Mouse (Mus musculus): ENCODE measurements around the gene Specc1. TPM values are rescaled to one million over a fixed set of nuclear protein-coding genes. Genes with fewer than 3 reads are reported as not detected.

The Specc1 gene
- polyA plus RNA-seq, 1 experiment from 2014 or later: 14.3 TPM

DNA sequence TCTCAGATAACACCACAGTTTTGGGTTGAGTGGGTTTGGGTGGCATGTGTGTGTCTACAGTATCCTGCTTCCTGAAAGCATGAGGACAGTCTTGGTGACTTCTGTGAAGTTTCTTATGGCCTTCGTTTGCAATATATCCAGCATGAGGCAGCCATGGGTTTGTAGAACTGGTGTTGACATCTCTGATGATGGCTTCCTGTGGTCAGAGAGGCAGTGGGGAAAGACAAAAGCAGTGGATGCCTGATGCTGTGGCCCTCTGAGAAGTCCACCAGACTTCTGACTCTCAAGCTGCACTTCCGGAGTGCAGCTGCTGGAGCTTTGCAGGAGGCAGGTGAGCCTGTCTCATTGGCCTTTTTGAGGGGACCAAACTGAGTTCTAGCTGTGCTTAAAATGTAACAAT, 60.4 kb downstream of the Specc1 start:
- no peak for ATAC-seq
- no peaks in the 10 kb centered on the region for H3K27me3 ChIP-seq (replicated peaks; ENCODE audit: control insufficient read depth, insufficient read depth, low read length)
- 74% methylated on average over 2 of the region's 2 CpGs for WGBS

DNA sequence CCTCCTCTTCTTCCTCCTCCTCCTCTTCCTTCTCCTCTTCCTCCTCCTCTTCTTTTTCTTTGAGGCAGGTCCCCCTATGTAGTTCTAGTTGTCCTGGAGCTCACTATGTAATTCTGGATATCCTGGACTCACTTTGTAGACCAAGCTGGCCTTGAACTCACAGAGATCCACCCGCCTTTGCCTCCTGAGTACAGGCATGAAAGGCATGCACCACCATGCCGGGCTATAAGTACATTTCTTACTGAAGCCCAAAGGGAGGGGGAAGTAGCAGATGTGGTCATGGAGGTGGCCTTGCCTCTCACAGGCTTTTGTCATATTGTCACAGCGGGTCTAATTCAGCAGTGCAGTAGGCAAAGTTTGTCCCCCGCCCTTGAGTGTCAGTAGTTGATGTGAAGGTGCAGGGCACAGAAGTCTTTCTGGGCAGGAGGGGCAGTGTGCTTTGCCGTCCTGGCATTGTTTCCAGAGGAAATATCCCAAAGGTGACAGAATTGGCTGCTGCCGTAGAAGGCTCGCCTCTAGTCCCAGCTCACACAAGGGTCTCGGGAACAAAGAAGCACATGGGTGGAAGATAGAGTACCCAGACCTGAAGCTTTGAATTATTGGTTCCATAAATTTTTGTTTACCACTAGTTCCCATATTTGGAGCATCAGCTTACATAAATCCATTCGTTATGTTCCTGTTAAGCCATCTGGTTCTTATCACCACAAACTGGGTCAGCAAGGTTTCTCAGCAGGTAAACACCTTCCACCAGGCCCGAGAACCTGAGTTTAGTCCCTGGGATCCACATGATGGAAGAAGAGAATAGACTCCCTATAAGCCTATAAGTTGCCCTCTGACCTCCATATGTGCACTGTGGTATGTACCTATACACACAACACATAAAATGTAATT, 62.0 kb downstream of the Specc1 start:
- no peak overlapping the region for H3K4me2 ChIP-seq (ENCODE audit: low read length)
- ATAC-seq: no peak
- H3K36me3 ChIP-seq (ENCODE audit: control insufficient read depth, insufficient read depth, low read length): no peaks in the 10 kb centered on the region
- 81% methylated on average over 10 of the region's 10 CpGs for WGBS
- H3K27ac ChIP-seq (ENCODE audit: low read depth, low read length): no peak overlapping the region
- H3K9ac ChIP-seq (ENCODE audit: low read depth, low read length): no peak overlapping the region
- H3K9me3 ChIP-seq (ENCODE audit: control insufficient read depth, low read length): no peaks in the 10 kb centered on the region
- no peaks in the 10 kb centered on the region; the same call in 1 of the 2 replicates for H3K27me3 ChIP-seq (replicated peaks; ENCODE audit: control insufficient read depth, insufficient read depth, low read length)
- H3K4me1 ChIP-seq (ENCODE audit: control insufficient read depth, insufficient read depth, low read depth, low read length): no peaks in the 10 kb centered on the region; the same call in 1 of the 2 replicates
- H3K4me3 ChIP-seq (ENCODE audit: low read length): no peak overlapping the region

More for the DNA sequence above, 60.4 kb downstream of the Specc1 start:
- H3K9me3 ChIP-seq (ENCODE audit: control insufficient read depth, low read length): no peaks in the 10 kb centered on the region
- no peak overlapping the region for H3K27ac ChIP-seq (ENCODE audit: low read depth, low read length)
- no peak overlapping the region for H3K9ac ChIP-seq (ENCODE audit: low read depth, low read length)
- H3K4me1 ChIP-seq (ENCODE audit: control insufficient read depth, insufficient read depth, low read depth, low read length): no peaks in the 10 kb centered on the region; the same call in 1 of the 2 replicates
- no peak overlapping the region for H3K4me2 ChIP-seq (ENCODE audit: low read length)
- H3K36me3 ChIP-seq (ENCODE audit: control insufficient read depth, insufficient read depth, low read length): no peaks in the 10 kb centered on the region
- no peak overlapping the region for H3K4me3 ChIP-seq (ENCODE audit: low read length)

DNA sequence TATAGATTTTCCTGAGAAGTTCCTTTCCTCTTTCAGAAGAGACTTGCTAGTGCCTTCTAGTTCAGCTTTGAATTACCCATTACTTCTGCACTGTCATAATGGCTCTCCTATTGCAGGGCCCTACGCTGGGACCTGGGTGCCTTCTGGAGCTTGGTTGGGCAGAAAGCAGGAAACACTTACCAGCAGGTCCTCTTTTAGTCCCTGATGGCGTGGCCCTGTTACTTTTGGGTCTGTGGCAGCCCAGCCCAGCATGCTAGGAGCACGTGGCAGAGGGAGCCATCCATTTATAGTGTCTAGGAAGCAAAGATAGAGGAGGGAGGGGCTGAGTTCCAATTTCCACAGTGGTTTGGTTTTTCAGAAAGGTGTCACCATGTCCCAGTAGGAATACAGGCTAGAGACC, 63.3 kb downstream of the Specc1 start:
- no peak overlapping the region for H3K4me3 ChIP-seq (ENCODE audit: low read length)
- no peak overlapping the region for H3K4me2 ChIP-seq (ENCODE audit: low read length)
- no peak for ATAC-seq
- H3K27ac ChIP-seq (ENCODE audit: low read depth, low read length): no peak overlapping the region
- H3K36me3 ChIP-seq (ENCODE audit: control insufficient read depth, insufficient read depth, low read length): no peaks in the 10 kb centered on the region
- 69% methylated on average over 3 of the region's 3 CpGs for WGBS
- H3K27me3 ChIP-seq (replicated peaks; ENCODE audit: control insufficient read depth, insufficient read depth, low read length): no peaks in the 10 kb centered on the region; the same call in 1 of the 2 replicates
- no peaks in the 10 kb centered on the region for H3K9me3 ChIP-seq (ENCODE audit: control insufficient read depth, low read length)
- H3K9ac ChIP-seq (ENCODE audit: low read depth, low read length): no peak overlapping the region
- peaks cover 5% of the 10 kb centered on the region for H3K4me1 ChIP-seq (ENCODE audit: control insufficient read depth, insufficient read depth, low read depth, low read length)

- no peak overlapping the region for H3K4me3 ChIP-seq (ENCODE audit: low read length)
- no peaks in the 10 kb centered on the region for H3K36me3 ChIP-seq (ENCODE audit: control insufficient read depth, insufficient read depth, low read length)
- no peaks in the 10 kb centered on the region for H3K9me3 ChIP-seq (ENCODE audit: control insufficient read depth, low read length)
- ATAC-seq: no peak
- 96% methylated on average over 1 of the region's 1 CpGs for WGBS
- no peak overlapping the region for H3K9ac ChIP-seq (ENCODE audit: low read depth, low read length)
- H3K4me1 ChIP-seq (ENCODE audit: control insufficient read depth, insufficient read depth, low read depth, low read length): peaks cover 5% of the 10 kb centered on the region
- H3K4me2 ChIP-seq (ENCODE audit: low read length): no peak overlapping the region
- no peak overlapping the region for H3K27ac ChIP-seq (ENCODE audit: low read depth, low read length)
- no peaks in the 10 kb centered on the region; the same call in 1 of the 2 replicates for H3K27me3 ChIP-seq (replicated peaks; ENCODE audit: control insufficient read depth, insufficient read depth, low read length)
Observed at GRCm38 (mm10) chr11:62020898-62021297, 64.3 kb downstream of the Specc1 start.

GRCm38 (mm10) chr11:62022105-62022504, 65.5 kb downstream of the Specc1 start:
- no peak overlapping the region for H3K4me3 ChIP-seq (ENCODE audit: low read length)
- H3K27me3 ChIP-seq (replicated peaks; ENCODE audit: control insufficient read depth, insufficient read depth, low read length): no peaks in the 10 kb centered on the region; the same call in 1 of the 2 replicates
- H3K4me2 ChIP-seq (ENCODE audit: low read length): no peak overlapping the region
- ATAC-seq: no peak
- WGBS: 92% methylated on average over 3 of the region's 3 CpGs
- H3K27ac ChIP-seq (ENCODE audit: low read depth, low read length): no peak overlapping the region
- H3K36me3 ChIP-seq (ENCODE audit: control insufficient read depth, insufficient read depth, low read length): no peaks in the 10 kb centered on the region
- no peaks in the 10 kb centered on the region for H3K9me3 ChIP-seq (ENCODE audit: control insufficient read depth, low read length)
- peaks cover 10% of the 10 kb centered on the region for H3K4me1 ChIP-seq (ENCODE audit: control insufficient read depth, insufficient read depth, low read depth, low read length)
- no peak overlapping the region for H3K9ac ChIP-seq (ENCODE audit: low read depth, low read length)

DNA sequence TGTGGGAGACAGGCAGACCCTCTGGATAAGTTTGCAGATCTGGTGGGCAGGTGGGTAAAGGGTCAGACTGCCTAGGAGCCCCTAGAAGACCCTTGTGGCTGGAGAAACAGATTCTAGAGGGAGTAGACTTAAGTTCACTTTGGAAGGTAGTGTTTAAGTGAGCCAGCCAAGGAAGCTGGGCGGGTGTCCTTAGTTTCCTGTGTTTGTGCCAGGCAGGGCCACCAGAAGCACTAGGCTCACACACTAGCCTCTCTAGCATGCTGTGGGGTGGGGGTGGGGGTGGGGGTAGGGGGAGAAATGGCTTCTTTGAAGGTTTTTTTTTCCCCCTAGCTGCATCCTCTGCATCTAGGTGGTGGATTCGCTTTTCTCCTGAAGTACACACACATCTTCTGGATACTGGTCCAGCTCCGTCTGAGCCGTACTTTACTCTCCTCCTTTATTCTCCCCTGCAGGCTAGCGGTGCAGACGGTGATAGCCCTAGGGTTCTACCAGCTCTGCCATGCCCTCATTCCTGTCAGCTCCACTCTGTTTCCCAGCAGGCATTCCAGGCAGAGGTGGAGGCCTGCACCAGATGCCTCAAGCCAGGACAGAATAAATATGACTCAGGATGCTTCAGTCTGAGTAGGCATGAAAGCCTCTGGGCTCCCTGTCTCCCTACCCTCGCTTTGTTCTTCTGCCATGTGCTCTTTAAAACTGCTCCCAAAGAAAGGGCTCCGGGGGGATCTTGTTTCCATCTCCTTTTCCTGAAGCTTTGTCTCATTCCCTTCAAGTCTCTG, 66.3 kb downstream of the Specc1 start:
- Histone ChIP-seq H3K9me3 (ENCODE audit: control insufficient read depth, low read length) (no peaks in the 10 kb centered on the region), H3K4me2 (ENCODE audit: low read length) (no peak overlapping the region), H3K27ac (ENCODE audit: low read depth, low read length) (no peak overlapping the region), H3K4me1 (ENCODE audit: control insufficient read depth, insufficient read depth, low read depth, low read length) (peaks cover 10% of the 10 kb centered on the region), H3K4me3 (ENCODE audit: low read length) (no peak overlapping the region), H3K36me3 (ENCODE audit: control insufficient read depth, insufficient read depth, low read length) (no peaks in the 10 kb centered on the region), H3K9ac (ENCODE audit: low read depth, low read length) (no peak overlapping the region), H3K27me3 (replicated peaks; ENCODE audit: control insufficient read depth, insufficient read depth, low read length) (no peaks in the 10 kb centered on the region; the same call in 1 of the 2 replicates)
- no peak for ATAC-seq
- WGBS: 70% methylated on average over 8 of the region's 8 CpGs

DNA sequence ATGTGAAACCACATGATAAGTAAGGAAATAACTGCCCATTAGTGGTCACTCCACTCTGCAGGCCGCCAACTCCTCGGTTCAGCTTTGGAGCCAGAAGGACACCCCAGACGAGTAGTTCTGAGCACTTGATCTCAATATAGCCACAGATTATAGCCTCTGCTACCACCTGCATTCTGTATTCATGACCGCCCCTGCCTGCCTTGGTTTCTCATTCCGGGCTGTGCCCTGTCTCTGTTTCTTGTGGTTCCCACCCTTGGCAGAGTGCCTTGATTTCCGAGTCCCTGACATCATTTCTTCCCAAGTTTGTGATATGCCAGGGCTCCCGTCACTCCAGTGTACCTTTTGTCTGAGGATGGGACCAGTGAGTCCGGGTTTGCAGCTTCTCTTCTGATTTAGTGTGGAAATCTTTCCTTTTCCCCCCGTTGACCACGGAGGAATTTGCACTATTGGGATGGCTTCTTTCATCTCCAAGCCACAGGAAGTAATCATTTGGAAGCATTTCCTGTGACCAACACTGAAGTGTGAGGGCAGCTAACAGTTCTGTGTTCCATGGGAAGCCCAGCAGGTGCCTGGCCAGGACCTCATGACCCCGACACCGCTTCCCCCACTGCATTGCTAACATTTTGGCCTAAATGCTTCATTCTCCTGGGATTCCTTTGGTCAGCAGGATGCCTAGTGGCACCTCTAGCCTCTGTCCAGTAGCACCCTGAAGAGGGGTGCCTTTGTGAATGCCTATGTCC, 67.1 kb downstream of the Specc1 start:
- no peak for ATAC-seq
- no peaks in the 10 kb centered on the region; the same call in 1 of the 2 replicates for H3K27me3 ChIP-seq (replicated peaks; ENCODE audit: control insufficient read depth, insufficient read depth, low read length)
- no peak overlapping the region for H3K4me3 ChIP-seq (ENCODE audit: low read length)
- peak overlapping the region; percentile 32; the same call in 1 of the 2 replicates for H3K27ac ChIP-seq (ENCODE audit: low read depth, low read length)
- 82% methylated on average over 12 of the region's 12 CpGs for WGBS
- no peak overlapping the region for H3K4me2 ChIP-seq (ENCODE audit: low read length)
- no peaks in the 10 kb centered on the region for H3K36me3 ChIP-seq (ENCODE audit: control insufficient read depth, insufficient read depth, low read length)
- peaks cover 10% of the 10 kb centered on the region for H3K4me1 ChIP-seq (ENCODE audit: control insufficient read depth, insufficient read depth, low read depth, low read length)
- no peaks in the 10 kb centered on the region for H3K9me3 ChIP-seq (ENCODE audit: control insufficient read depth, low read length)
- no peak overlapping the region for H3K9ac ChIP-seq (ENCODE audit: low read depth, low read length)

GRCm38 (mm10) chr11:62024234-62024601, 67.7 kb downstream of the Specc1 start:
- H3K4me2 ChIP-seq (ENCODE audit: low read length): 0 out of 2 replicates have a peak overlapping the region, but pooled peaks have one; percentile 3
- ATAC-seq: no peak
- H3K27ac ChIP-seq (ENCODE audit: low read depth, low read length): no peak overlapping the region; the same call in 1 of the 2 replicates
- no peak overlapping the region for H3K9ac ChIP-seq (ENCODE audit: low read depth, low read length)
- no peaks in the 10 kb centered on the region for H3K36me3 ChIP-seq (ENCODE audit: control insufficient read depth, insufficient read depth, low read length)
- WGBS: 24% methylated on average over 8 of the region's 8 CpGs
- peaks cover 10% of the 10 kb centered on the region for H3K4me1 ChIP-seq (ENCODE audit: control insufficient read depth, insufficient read depth, low read depth, low read length)
- H3K4me3 ChIP-seq (ENCODE audit: low read length): no peak overlapping the region
- H3K27me3 ChIP-seq (replicated peaks; ENCODE audit: control insufficient read depth, insufficient read depth, low read length): no peaks in the 10 kb centered on the region; the same call in 1 of the 2 replicates
- no peaks in the 10 kb centered on the region for H3K9me3 ChIP-seq (ENCODE audit: control insufficient read depth, low read length)

Data from hindbrain, embryonic 16.5 days (tissue).